Mouse (Mus musculus): ENCODE data around the gene Ptpn14. TPM values are rescaled to one million over a fixed set of nuclear protein-coding genes. Genes with fewer than 3 reads are reported as not detected.

Gene Ptpn14
- total RNA-seq, 1 experiment = 27.1 TPM

DNA sequence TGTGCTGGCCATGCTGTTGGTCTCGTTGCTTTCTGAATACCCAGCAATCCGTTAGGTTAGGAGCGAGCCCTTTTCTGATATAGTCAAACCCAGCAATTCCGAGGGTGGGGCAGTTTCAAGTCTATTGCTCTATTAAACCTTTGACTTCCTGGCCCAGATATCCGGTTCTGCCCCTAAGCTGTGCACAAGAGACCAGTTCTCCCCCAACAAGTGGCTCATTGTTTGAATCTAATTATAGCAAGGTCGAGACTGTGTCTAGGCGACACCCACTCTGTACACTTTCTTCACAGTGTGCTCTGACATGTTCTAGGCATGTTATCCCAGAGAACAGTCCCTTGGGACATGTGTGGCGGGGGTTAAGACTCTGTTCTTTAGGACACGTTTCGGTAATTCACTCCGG is 121.5 kb downstream of the Ptpn14 start:
- peak overlapping the region; percentile 40; the same call in 1 of the 2 replicates for H3K9ac ChIP-seq (ENCODE audit: insufficient read depth, low read depth, low read length, poor library complexity, severe bottlenecking)
- DNase-seq (ENCODE audit: low read depth, low spot score) = no peak
- H3K4me1 ChIP-seq (ENCODE audit: control insufficient read depth in 2 of 2, insufficient read depth in 2 of 2, low read length in 2 of 2, poor library complexity in 1 of 2) = peaks cover 3 to 13% of the 10 kb centered on the region in 2 experiments
- no peaks in the 10 kb centered on the region for H3K9me3 ChIP-seq (ENCODE audit: control insufficient read depth, insufficient read depth, low read depth, low read length)
- no peak for TF ChIP-seq ZNF384 (IDR thresholded peaks at IDR 0.05; ENCODE audit: low read depth, low read length)
- TF ChIP-seq HCFC1 (IDR thresholded peaks at IDR 0.05; ENCODE audit: borderline replicate concordance, insufficient read depth, low read length) = no peak
- no peak for TF ChIP-seq CHD2 (IDR thresholded peaks at IDR 0.05; ENCODE audit: low read depth, low read length)
- TF ChIP-seq MAFK (IDR thresholded peaks at IDR 0.05; ENCODE audit: insufficient read depth, low read depth, low read length) = no peak
- TF ChIP-seq ZC3H11A (IDR thresholded peaks at IDR 0.05; ENCODE audit: borderline replicate concordance, low read depth, low read length) = no peak
- peaks cover 38% of the 10 kb centered on the region for H3K36me3 ChIP-seq (ENCODE audit: control insufficient read depth, insufficient read depth, low read length, poor library complexity, severe bottlenecking)
- in situ Hi-C loops (cut with MboI; ENCODE audit: low sequenced_read_pairs in 2 of 2, unreplicated experiment in 2 of 2) = no loop called here
- H3K4me3 ChIP-seq (ENCODE audit: insufficient read depth in 1 of 2, low read depth in 1 of 2, low read length in 2 of 2, poor library complexity in 1 of 2, severe bottlenecking in 1 of 2) = no peak overlapping the region
- H3K27ac ChIP-seq (ENCODE audit: insufficient read depth, low read depth, low read length, poor library complexity, severe bottlenecking) = no peak overlapping the region

DNA sequence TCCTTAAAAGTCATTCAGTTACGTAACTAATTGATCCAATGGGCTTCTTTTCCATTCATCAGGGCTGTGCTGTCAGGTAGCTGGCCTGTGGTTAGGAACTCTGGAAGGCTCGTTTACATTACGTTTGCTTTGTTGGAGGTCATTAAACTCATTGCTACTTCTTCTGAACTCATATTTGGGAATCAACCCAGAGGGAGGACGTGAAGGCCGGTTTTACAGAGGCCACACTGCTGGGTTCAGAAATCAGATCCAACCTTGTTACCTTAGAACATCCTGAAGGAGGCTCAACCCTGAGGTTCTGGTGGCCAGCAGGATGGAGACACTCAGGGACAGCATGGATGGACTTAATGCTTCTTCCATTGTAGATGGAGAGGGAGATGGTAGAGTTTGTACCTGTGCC is 124.0 kb downstream of the Ptpn14 start:
- Histone ChIP-seq H3K27ac (ENCODE audit: insufficient read depth, low read depth, low read length, poor library complexity, severe bottlenecking) (no peak overlapping the region), H3K36me3 (ENCODE audit: control insufficient read depth, insufficient read depth, low read length, poor library complexity, severe bottlenecking) (peaks cover 38% of the 10 kb centered on the region), H3K9me3 (ENCODE audit: control insufficient read depth, insufficient read depth, low read depth, low read length) (no peaks in the 10 kb centered on the region), H3K9ac (ENCODE audit: insufficient read depth, low read depth, low read length, poor library complexity, severe bottlenecking) (no peak overlapping the region), H3K4me1 (ENCODE audit: control insufficient read depth in 2 of 2, insufficient read depth in 2 of 2, low read length in 2 of 2, poor library complexity in 1 of 2) (peaks cover 2 to 5% of the 10 kb centered on the region in 2 experiments; a peak in 2 of 4 replicates), H3K4me3 (ENCODE audit: insufficient read depth in 1 of 2, low read depth in 1 of 2, low read length in 2 of 2, poor library complexity in 1 of 2, severe bottlenecking in 1 of 2) (no peak overlapping the region)
- TF ChIP-seq MAFK (IDR thresholded peaks at IDR 0.05; ENCODE audit: insufficient read depth, low read depth, low read length) (no peak), ZC3H11A (IDR thresholded peaks at IDR 0.05; ENCODE audit: borderline replicate concordance, low read depth, low read length) (no peak), ZNF384 (IDR thresholded peaks at IDR 0.05; ENCODE audit: low read depth, low read length) (no peak), CHD2 (IDR thresholded peaks at IDR 0.05; ENCODE audit: low read depth, low read length) (no peak), HCFC1 (IDR thresholded peaks at IDR 0.05; ENCODE audit: borderline replicate concordance, insufficient read depth, low read length) (no peak)
- DNase-seq (ENCODE audit: low read depth, low spot score) = no peak
- in situ Hi-C loops (cut with MboI; ENCODE audit: low sequenced_read_pairs in 2 of 2, unreplicated experiment in 2 of 2) = no loop called here

DNA sequence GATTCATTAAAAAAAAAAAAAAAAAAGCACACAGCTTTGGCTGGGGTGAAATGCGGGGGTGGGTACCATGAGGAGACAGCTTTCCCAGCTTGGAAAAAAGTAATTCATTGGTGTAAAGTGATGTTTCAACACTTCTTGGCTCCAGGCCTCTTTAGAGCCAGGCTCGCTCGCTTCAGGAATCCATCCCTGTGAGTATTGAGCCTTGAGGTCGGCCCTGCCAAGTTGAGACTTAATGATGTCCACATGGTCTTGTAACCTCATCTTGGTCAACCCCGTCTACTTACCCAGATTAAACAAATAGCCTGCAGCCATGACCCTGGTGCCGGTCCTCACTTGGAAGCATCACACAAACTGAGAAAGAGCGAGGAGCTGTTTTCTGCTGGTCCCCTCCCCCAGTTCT is 124.4 kb downstream of the Ptpn14 start:
- in situ Hi-C loops (cut with MboI; ENCODE audit: low sequenced_read_pairs in 2 of 2, unreplicated experiment in 2 of 2) = no loop called here
- DNase-seq (ENCODE audit: low read depth, low spot score) = no peak
- no peak overlapping the region for H3K27ac ChIP-seq (ENCODE audit: insufficient read depth, low read depth, low read length, poor library complexity, severe bottlenecking)
- peaks cover 2 to 5% of the 10 kb centered on the region in 2 experiments; a peak in 2 of 4 replicates for H3K4me1 ChIP-seq (ENCODE audit: control insufficient read depth in 2 of 2, insufficient read depth in 2 of 2, low read length in 2 of 2, poor library complexity in 1 of 2)
- TF ChIP-seq CHD2 (IDR thresholded peaks at IDR 0.05; ENCODE audit: low read depth, low read length) = no peak
- TF ChIP-seq ZNF384 (IDR thresholded peaks at IDR 0.05; ENCODE audit: low read depth, low read length) = no peak
- no peak for TF ChIP-seq HCFC1 (IDR thresholded peaks at IDR 0.05; ENCODE audit: borderline replicate concordance, insufficient read depth, low read length)
- H3K4me3 ChIP-seq (ENCODE audit: insufficient read depth in 1 of 2, low read depth in 1 of 2, low read length in 2 of 2, poor library complexity in 1 of 2, severe bottlenecking in 1 of 2) = no peak overlapping the region
- peaks cover 34% of the 10 kb centered on the region for H3K36me3 ChIP-seq (ENCODE audit: control insufficient read depth, insufficient read depth, low read length, poor library complexity, severe bottlenecking)
- no peaks in the 10 kb centered on the region for H3K9me3 ChIP-seq (ENCODE audit: control insufficient read depth, insufficient read depth, low read depth, low read length)
- H3K9ac ChIP-seq (ENCODE audit: insufficient read depth, low read depth, low read length, poor library complexity, severe bottlenecking) = no peak overlapping the region

DNA sequence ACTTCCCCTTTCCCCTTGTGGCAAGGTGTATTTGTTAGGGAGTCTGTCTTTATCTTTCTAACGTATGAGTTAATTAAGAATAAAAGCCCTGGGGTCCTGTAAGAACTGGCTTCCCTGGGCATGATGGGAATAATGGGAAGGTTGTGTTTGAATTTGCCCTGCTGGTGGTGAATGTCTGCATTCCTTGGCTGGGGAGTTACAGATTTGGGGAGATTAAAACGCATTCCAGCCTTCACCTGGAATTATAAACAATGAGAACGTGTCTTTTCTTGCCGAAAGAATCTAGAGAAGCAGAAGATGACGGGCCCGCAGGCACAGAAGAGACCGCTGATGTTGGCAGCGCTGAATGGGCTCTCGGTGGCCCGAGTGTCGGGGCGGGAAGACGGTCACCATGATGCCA is 126.6 kb downstream of the Ptpn14 start:
- Histone ChIP-seq H3K9me3 (ENCODE audit: control insufficient read depth, insufficient read depth, low read depth, low read length) (no peaks in the 10 kb centered on the region), H3K36me3 (ENCODE audit: control insufficient read depth, insufficient read depth, low read length, poor library complexity, severe bottlenecking) (peaks cover 31% of the 10 kb centered on the region), H3K9ac (ENCODE audit: insufficient read depth, low read depth, low read length, poor library complexity, severe bottlenecking) (no peak overlapping the region), H3K27ac (ENCODE audit: insufficient read depth, low read depth, low read length, poor library complexity, severe bottlenecking) (no peak overlapping the region), H3K4me1 (ENCODE audit: control insufficient read depth in 2 of 2, insufficient read depth in 2 of 2, low read length in 2 of 2, poor library complexity in 1 of 2) (0 out of 4 replicates have a peak, but pooled peaks cover 0 to 2% of the 10 kb centered on the region in 2 experiments), H3K4me3 (ENCODE audit: insufficient read depth in 1 of 2, low read depth in 1 of 2, low read length in 2 of 2, poor library complexity in 1 of 2, severe bottlenecking in 1 of 2) (no peak overlapping the region)
- no peak for DNase-seq (ENCODE audit: low read depth, low spot score)
- in situ Hi-C loops (cut with MboI; ENCODE audit: low sequenced_read_pairs in 2 of 2, unreplicated experiment in 2 of 2) = no loop called here
- TF ChIP-seq ZNF384 (IDR thresholded peaks at IDR 0.05; ENCODE audit: low read depth, low read length) (no peak), CHD2 (IDR thresholded peaks at IDR 0.05; ENCODE audit: low read depth, low read length) (no peak), ZC3H11A (IDR thresholded peaks at IDR 0.05; ENCODE audit: borderline replicate concordance, low read depth, low read length) (no peak), HCFC1 (IDR thresholded peaks at IDR 0.05; ENCODE audit: borderline replicate concordance, insufficient read depth, low read length) (no peak), MAFK (IDR thresholded peaks at IDR 0.05; ENCODE audit: insufficient read depth, low read depth, low read length) (no peak)

DNA sequence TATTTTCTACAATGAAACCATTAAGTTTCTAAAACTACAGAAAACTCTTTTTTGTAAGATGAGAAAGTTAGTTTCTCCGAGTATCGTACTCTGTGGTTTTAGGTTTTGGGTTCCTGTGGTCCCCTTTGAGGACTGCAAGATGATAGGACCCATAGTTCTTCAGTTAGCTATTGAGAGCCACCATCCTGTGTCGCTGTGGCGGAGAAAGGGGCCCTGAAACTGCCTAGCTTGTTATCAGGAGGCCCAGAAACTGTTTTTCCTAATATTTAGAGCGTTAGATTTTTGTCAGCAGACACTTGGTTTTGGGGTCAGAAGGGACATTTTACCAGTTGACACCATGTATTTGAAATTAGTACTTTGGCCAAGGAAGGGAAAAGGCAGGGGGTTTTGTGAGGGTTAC is 127.7 kb downstream of the Ptpn14 start:
- H3K9ac ChIP-seq (ENCODE audit: insufficient read depth, low read depth, low read length, poor library complexity, severe bottlenecking) = no peak overlapping the region
- H3K27ac ChIP-seq (ENCODE audit: insufficient read depth, low read depth, low read length, poor library complexity, severe bottlenecking) = no peak overlapping the region
- peaks cover 24% of the 10 kb centered on the region for H3K36me3 ChIP-seq (ENCODE audit: control insufficient read depth, insufficient read depth, low read length, poor library complexity, severe bottlenecking)
- no peak for DNase-seq (ENCODE audit: low read depth, low spot score)
- H3K4me3 ChIP-seq (ENCODE audit: insufficient read depth in 1 of 2, low read depth in 1 of 2, low read length in 2 of 2, poor library complexity in 1 of 2, severe bottlenecking in 1 of 2) = no peak overlapping the region
- TF ChIP-seq CHD2 (IDR thresholded peaks at IDR 0.05; ENCODE audit: low read depth, low read length) = no peak
- H3K9me3 ChIP-seq (ENCODE audit: control insufficient read depth, insufficient read depth, low read depth, low read length) = no peaks in the 10 kb centered on the region
- H3K4me1 ChIP-seq (ENCODE audit: control insufficient read depth in 2 of 2, insufficient read depth in 2 of 2, low read length in 2 of 2, poor library complexity in 1 of 2) = 0 out of 4 replicates have a peak, but pooled peaks cover 0 to 2% of the 10 kb centered on the region in 2 experiments
- in situ Hi-C loops (cut with MboI; ENCODE audit: low sequenced_read_pairs in 2 of 2, unreplicated experiment in 2 of 2) = no loop called here
